Mouse (Mus musculus): Measurements from ENCODE around the gene Slfn4.
"Not testable (repeated sequence)": the region's sequence is repeated elsewhere in the genome, so short reads cannot be mapped to it uniquely, and the experiment has no call there.

- not testable (repeated sequence) for TF ChIP-seq CTCF, EP300 (IDR thresholded peaks at IDR 0.05; ENCODE audit: low read depth)
These were observed 48.8 kb downstream of the Slfn4 start for GRCm38 (mm10) chr11:83223793-83224192.

Measured in heart, postnatal 0 days (tissue).